Mouse (Mus musculus) Muller cell, postnatal 12 days (primary cell): ENCODE results near the gene Chrne.
A peak's percentile ranks its signal among the peaks of the same experiment; 100 is the strongest.
"Not testable (repeated sequence)": the region's sequence is repeated elsewhere in the genome, so short reads cannot be mapped to it uniquely, and the experiment has no call there.

Source experiments
- DNase-seq: peaks from one replicate; pipeline ENCODE4 v3.0.0-alpha.2; 2015; ENCODE audit errors: inconsistent ontology term

Gene Chrne

GRCm38 (mm10) chr11:70585457-70585856 is 33.6 kb downstream of the Chrne start:
- peak; percentile 94 for DNase-seq

DNA sequence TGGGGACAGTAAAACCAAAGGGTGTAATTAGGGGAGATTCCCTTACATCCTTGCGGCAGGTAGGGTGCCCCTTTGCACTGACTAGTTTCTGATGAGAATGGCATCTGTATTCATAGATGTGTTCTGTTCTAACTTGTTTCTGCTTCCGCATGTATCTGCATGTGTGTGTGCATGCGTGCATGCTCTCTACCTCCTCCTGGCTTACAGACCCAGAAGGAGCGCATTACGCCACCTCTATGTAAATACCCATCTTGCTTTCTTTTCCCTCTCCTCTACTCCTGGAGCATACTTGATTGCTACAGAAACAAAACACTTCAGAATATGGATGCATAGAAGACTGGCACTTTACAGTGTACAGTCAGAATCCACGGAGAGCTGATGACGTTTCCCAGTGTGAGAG is 35.2 kb downstream of the Chrne start:
- no peak for DNase-seq

DNA sequence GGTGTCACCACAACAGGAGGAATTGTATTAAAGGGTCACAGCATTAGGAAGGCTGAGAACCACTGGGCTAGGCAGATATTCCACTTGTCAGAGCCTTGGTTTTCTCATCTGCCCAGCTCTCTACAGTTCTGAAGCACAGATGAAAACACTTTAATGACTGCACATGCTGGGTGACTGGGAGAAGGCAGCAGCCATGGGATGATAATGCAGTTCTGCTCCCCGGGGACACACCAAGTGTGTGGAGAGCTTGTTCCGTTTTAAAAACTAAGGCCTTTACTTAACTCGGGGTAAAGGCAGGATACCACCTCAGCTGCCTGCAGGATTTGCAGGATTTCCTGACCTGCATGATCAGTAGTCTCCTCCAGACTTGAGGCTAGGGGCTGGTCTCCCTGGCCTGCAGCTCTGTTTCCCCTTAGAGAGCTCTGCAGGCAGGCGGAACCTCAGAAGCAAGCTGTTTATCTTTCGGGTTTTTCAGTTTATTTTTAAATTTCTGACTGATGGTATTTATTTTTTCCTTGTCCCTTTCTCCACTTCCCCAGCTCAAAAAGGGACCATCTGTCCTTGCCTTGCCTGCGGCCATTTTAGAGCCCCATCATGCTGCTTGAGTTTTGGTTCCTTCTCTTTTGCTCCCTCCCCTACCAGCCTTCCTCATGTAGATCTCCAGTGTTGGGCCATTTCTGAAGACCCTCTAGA is 35.8 kb downstream of the Chrne start:
- DNase-seq, result no peak

DNA sequence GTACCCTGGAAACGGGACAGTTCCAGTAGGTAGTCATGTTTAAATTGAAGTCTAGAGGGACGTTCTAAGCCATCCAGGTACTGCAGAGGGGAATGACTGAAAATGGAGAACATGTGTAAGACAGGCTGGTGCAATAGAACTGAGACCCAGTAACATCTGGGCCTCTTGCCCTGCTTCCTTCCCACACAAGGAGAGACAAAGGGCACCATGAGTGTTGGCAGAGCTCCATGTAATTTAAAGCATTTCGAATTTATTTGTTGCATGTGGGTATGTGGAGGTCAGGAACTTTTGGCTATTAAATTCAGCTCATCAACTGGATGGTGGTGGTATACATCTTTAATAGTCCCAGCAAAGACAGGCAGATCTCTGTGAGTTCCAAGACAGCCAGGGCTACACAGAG is 36.8 kb downstream of the Chrne start:
- no peak for DNase-seq

DNA sequence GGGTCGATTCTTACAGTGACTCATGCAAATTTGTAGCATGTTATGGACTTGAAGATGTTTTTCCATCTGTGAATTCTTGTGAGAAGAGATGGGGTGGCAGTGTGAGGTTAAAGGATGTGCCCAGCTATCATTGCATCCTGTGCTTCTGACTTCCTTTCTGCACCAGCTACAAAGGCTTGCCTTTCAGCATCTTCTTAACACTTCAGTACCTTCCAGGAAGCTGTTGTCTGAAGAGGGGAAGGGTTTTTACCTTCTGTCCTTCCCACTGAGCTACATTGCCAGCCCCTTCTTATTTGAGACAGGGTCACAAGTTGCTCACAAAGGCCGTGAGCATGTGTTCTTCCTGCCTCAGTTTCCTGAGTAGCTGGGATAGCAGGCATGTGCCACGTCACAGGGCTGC is 38.1 kb downstream of the Chrne start:
- no peak for DNase-seq

- no peak for DNase-seq
These were observed 38.7 kb downstream of the Chrne start for GRCm38 (mm10) chr11:70580358-70580720.

- DNase-seq, result no peak
These were observed 39.2 kb downstream of the Chrne start for GRCm38 (mm10) chr11:70579710-70580357.

DNA sequence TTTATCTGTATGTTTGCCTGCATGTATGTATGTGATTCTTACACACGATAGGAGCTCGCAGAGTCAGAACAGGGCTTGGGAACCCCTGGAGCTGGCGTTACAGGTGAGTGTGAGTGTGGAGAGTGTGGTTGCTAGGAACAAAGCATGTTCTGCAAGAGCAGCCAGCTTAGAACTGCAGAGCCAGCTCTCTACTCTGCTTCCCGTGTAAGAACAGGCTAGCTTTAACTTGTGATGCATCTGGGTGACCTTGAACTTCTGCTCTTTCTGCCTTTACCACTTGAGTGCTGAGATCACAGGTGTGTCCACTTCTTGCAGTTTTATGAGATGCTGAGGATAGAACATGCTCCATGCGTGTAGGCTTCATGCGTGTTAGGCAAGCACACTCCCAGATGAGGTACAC is 40.1 kb downstream of the Chrne start:
- no peak for DNase-seq

DNA sequence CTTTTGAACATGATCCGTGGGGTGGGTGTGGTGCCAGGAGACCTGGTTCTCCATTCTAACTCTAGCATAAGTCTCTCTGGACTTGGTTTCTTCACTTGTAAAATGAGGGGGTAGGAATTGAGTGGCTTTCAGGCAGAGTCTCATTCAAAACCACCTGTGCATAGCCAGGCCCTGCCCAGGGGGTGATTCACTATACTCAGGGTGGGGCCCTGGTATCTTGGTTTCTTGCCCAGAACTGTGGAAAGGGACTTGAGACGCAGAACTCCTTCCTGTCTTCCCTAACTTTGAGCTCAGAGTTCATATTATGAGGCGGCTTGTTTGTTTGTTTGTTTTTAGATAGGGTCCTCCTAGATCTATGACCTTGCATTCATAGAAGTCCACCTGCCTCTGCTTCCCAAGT is 41.8 kb downstream of the Chrne start:
- DNase-seq, result no peak

- DNase-seq, result peak; percentile 76
These were observed 45.1 kb downstream of the Chrne start for GRCm38 (mm10) chr11:70573872-70574271.

DNA sequence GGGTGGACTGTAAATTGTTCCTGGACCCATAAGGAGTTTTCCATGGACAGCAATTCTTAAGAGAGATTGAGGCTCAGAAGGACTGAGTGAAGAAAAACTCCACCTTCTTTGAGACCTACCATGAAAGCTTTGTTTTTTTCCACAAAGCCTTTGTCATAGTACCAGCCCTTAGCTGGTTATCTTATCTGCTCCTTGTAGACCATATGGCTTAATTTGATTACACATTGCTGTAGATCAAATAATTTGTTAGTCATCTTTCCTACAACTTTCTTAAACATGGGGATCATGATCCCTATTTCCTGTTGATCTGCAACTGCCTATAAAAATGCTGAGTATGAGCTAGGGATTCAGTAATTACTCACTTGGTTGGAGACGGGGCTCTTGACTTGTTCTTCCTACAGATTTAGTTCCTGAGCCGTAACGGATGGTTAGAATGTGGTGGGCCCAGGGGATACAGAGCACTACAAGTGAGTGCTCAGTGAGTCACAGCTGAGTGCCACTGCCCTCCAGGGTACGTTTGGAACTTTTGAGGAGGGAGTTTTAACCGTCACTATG is 46.6 kb downstream of the Chrne start:
- DNase-seq, result no peak

- DNase-seq, result no peak
These were observed 47.4 kb downstream of the Chrne start for GRCm38 (mm10) chr11:70571641-70572040.

DNA sequence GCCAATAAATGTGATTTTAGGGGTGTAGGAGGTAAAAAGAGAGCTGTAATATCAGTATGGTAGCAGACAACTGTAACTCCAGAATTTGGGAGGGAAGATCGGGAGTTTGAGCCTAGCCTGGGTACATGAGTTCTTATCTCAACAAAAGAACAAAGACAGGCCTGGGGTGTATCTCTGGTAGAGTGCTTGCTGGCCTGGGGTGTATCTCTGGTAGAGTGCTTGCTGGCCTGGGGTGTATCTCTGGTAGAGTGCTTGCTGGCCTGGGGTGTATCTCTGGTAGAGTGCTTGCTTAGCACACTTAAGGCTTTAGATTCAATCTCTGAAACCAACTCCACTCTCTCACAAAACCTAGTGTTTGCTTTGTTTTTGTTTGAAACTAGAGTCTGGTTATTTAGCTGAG is 48.4 kb downstream of the Chrne start:
- DNase-seq, result not testable (repeated sequence)

GRCm38 (mm10) chr11:70566586-70566985 is 52.4 kb downstream of the Chrne start:
- no peak for DNase-seq
